Mouse (Mus musculus) midbrain, embryonic 14.5 days (tissue): ENCODE data around the gene Coq8a. TPM values are rescaled to one million over a fixed set of nuclear protein-coding genes. Genes with fewer than 3 reads are reported as not detected.
A peak's percentile ranks its signal among the peaks of the same experiment; 100 is the strongest.

Experiments
- ATAC-seq: fragments of 200-750 bp; cut with Nextera tagmentation; 2 replicates; pipeline ENCODE4 v1.8.0; 2017; ENCODE audit warnings: moderate number of reproducible peaks, moderate library complexity; ENCODE audit not compliant: low FRiP score, low TSS enrichment
- DNase-seq: peaks from one replicate; pipeline ENCODE4 v3.0.0-alpha.2; 2015
- H3K27ac ChIP-seq: fragments of 300-500 bp; sonication (generic); replicated peaks from 2 replicates; pipeline ENCODE4 v1.5.1; 2014; ENCODE audit warnings: mild to moderate bottlenecking, low read depth, low read length, moderate library complexity
- H3K27me3 ChIP-seq: fragments of 300-500 bp; sonication (generic); 2 replicates; pipeline ENCODE4 v1.6.1; 2014; ENCODE audit warnings: low read length, control low read depth, mixed read lengths; ENCODE audit not compliant: control insufficient read depth, insufficient read depth
- H3K36me3 ChIP-seq: fragments of 300-500 bp; sonication (generic); 2 replicates; pipeline ENCODE4 v1.6.1; 2014; ENCODE audit warnings: low read length, control low read depth; ENCODE audit not compliant: control insufficient read depth, insufficient read depth
- H3K4me1 ChIP-seq: fragments of 300-500 bp; sonication (generic); 2 replicates; pipeline ENCODE4 v1.6.1; 2014; ENCODE audit warnings: mild to moderate bottlenecking, antibody characterized with exemption, low read length, control low read depth; ENCODE audit not compliant: control insufficient read depth, insufficient read depth
- H3K4me2 ChIP-seq: fragments of 300-500 bp; sonication (generic); 2 replicates; pipeline ENCODE4 v1.6.1; 2014; ENCODE audit warnings: mild to moderate bottlenecking, low read length, moderate library complexity
- H3K4me3 ChIP-seq: fragments of 300-500 bp; sonication (generic); replicated peaks from 2 replicates; pipeline ENCODE4 v1.5.1; 2014; ENCODE audit warnings: low read depth, low read length
- H3K9ac ChIP-seq: fragments of 300-500 bp; sonication (generic); replicated peaks from 2 replicates; pipeline ENCODE4 v1.6.1; 2014; ENCODE audit warnings: mild to moderate bottlenecking, low read length, moderate library complexity
- H3K9me3 ChIP-seq: fragments of 300-500 bp; sonication (generic); 2 replicates; pipeline ENCODE4 v1.6.1; 2016; ENCODE audit warnings: low read length, control low read depth, mixed read lengths; ENCODE audit not compliant: control insufficient read depth
- WGBS: fragments of 180-500 bp; shearing (Covaris S2); extraction: QIAGEN DNeasy Blood & Tissue Kit; methylation state at CpG from one replicate; pipeline ENCODE4 v1.1.7; 2014; 5-methylcytosine and 5-hydroxymethylcytosine counted together
- polyA plus RNA-seq: library from polyadenylated mRNA; unstranded; fragments of >200 nt; fragmentation: Nextera tagmentation; extraction: Ambion mirVana; gene quantifications from 2 replicates; pipeline ENCODE4 v1.2.1, GENCODE M21; 2014

Coq8a gene
- polyA plus RNA-seq, 1 experiment from 2014 or later = 2.1 TPM

DNA sequence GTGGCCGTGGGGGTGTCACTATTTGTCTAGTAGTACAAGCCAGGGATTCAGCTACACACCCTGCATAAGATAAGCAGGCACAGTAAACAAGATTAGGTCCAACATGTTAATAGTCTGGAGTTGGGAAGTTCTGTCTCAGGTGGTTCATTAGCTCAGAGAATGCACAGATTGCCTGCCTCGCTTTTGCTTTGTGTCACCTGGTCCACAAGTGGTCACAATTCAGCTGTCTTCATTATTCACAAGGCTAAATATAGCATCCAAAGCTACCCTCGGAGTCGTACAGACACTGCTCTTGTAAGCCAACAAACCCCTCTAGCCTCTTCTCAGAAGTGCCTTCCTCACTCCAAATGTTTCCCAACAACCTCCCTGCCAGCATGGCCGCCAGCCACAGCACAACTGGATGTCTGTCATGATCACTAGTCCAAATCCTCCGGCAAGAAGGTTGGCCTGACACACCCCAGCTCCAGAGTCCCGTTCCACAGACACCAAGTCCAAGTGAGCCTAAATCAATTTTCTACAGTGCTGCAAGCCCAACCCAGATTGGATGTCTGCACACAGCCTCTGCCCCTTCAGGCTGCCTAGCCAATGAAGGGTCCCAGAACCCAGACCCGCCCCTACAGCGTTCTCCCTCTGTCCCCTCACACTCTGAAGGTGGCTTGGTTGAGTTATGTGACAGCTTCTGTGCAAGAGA is 4.5 kb downstream of the Coq8a start:
- Histone ChIP-seq H3K27ac (no peak overlapping the region), H3K36me3 (no peaks in the 10 kb centered on the region), H3K9me3 (no peaks in the 10 kb centered on the region), H3K27me3 (peaks cover 2% of the 10 kb centered on the region; the same call in 1 of the 2 replicates), H3K4me3 (peak overlapping the region; percentile 58), H3K9ac (peak overlapping the region; percentile 36; the same call in 1 of the 2 replicates), H3K4me1 (peaks cover 6% of the 10 kb centered on the region), H3K4me2 (peak overlapping the region; percentile 94)
- peak; percentile 13 for DNase-seq
- 28% methylated on average over 9 of the region's 9 CpGs for whole genome bisulfite sequencing
- ATAC-seq = no peak

DNA sequence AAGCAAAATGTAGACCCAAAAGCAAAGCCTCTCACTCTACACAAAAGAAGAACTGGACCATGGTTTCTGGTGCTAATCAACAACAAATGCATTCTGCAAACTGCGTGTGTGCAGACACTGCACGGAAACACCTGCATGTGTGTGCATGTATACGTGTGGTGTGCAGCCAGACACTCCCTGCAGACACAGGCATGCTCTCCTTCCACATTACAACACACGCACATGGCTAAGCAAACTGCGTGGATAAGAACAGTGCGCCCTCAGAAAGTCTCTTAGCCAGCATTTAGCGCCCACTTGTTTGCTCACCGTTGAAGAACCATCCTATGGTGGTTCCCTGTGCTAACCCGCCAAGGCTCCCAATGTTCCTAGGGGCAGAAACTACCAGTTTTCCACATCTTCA is 5.4 kb downstream of the Coq8a start:
- no peak overlapping the region for H3K4me2 ChIP-seq
- no peak overlapping the region for H3K27ac ChIP-seq
- no peak overlapping the region for H3K9ac ChIP-seq
- ATAC-seq (no peak), DNase-seq (no peak)
- H3K27me3 ChIP-seq = peaks cover 2% of the 10 kb centered on the region; the same call in 1 of the 2 replicates
- H3K4me1 ChIP-seq = peaks cover 6% of the 10 kb centered on the region
- H3K4me3 ChIP-seq = no peak overlapping the region
- no peaks in the 10 kb centered on the region for H3K9me3 ChIP-seq
- no peaks in the 10 kb centered on the region for H3K36me3 ChIP-seq
- 92% methylated on average over 9 of the region's 9 CpGs for WGBS

- Histone ChIP-seq H3K27me3 (peaks cover 2% of the 10 kb centered on the region; the same call in 1 of the 2 replicates), H3K4me2 (no peak overlapping the region), H3K4me3 (no peak overlapping the region), H3K9ac (no peak overlapping the region), H3K36me3 (no peaks in the 10 kb centered on the region), H3K9me3 (no peaks in the 10 kb centered on the region), H3K4me1 (peaks cover 6% of the 10 kb centered on the region), H3K27ac (no peak overlapping the region)
- DNase-seq (no peak), ATAC-seq (no peak)
- 84% methylated on average over 8 of the region's 8 CpGs for WGBS
These were observed 5.9 kb downstream of the Coq8a start for GRCm38 (mm10) chr1:180193391-180193935.

DNA sequence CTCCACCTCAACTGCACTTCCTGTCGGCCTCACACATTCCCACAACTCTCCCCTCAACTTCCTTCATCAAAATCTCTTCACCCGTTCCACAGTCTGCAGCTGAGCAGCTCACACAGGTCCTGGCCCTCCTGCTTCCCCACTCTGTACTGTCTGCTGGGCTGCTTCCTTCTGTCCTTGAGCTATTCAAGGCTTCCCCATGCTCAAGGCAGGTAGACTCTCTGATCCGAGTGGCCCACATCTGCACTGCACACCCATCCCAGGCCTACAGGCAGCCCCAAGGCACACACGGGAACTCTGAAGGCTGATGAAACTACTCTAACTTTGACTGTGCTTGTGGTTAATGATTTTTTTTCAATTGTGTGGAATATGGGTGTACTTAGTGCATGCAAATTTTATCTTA is 6.5 kb downstream of the Coq8a start:
- 53% methylated on average over 4 of the region's 4 CpGs for WGBS
- ATAC-seq (no peak), DNase-seq (no peak)
- Histone ChIP-seq H3K4me1 (peaks cover 6% of the 10 kb centered on the region), H3K27ac (no peak overlapping the region), H3K4me3 (no peak overlapping the region), H3K36me3 (no peaks in the 10 kb centered on the region), H3K9me3 (no peaks in the 10 kb centered on the region), H3K27me3 (peaks cover 2% of the 10 kb centered on the region; the same call in 1 of the 2 replicates), H3K4me2 (no peak overlapping the region), H3K9ac (no peak overlapping the region)

DNA sequence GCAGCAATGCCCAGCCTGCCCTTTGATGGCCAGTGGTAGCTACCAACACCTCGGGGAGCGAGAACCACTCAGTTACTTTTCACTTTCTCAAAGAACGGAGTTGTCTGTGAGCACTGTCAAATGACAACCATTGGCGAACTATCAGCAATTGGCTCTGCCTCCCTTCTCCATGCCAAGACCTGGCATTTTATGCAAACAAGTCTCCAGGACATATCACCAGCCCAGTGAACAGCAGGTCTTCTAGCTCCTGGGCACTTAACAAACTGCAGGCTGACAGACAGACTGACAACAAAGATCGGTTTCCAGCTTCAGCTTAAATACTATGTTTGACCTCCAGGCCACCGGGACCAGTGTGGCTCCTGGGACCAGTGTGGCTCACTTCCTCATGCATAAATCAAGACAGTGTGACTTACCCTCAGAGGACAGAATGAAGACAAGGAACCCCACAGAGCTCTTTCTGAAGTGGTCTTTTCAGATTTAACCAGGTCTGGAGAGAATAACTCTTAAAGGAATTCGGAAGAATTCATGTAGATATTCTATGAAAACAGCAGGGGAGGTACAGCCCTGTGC is 7.7 kb downstream of the Coq8a start:
- H3K4me3 ChIP-seq = no peak overlapping the region
- peaks cover 6% of the 10 kb centered on the region for H3K4me1 ChIP-seq
- peaks cover 2% of the 10 kb centered on the region; the same call in 1 of the 2 replicates for H3K27me3 ChIP-seq
- H3K4me2 ChIP-seq = no peak overlapping the region
- 66% methylated on average over 7 of the region's 7 CpGs for WGBS
- no peaks in the 10 kb centered on the region for H3K9me3 ChIP-seq
- no peaks in the 10 kb centered on the region for H3K36me3 ChIP-seq
- ATAC-seq (no peak), DNase-seq (no peak)
- no peak overlapping the region for H3K27ac ChIP-seq
- H3K9ac ChIP-seq = no peak overlapping the region

DNA sequence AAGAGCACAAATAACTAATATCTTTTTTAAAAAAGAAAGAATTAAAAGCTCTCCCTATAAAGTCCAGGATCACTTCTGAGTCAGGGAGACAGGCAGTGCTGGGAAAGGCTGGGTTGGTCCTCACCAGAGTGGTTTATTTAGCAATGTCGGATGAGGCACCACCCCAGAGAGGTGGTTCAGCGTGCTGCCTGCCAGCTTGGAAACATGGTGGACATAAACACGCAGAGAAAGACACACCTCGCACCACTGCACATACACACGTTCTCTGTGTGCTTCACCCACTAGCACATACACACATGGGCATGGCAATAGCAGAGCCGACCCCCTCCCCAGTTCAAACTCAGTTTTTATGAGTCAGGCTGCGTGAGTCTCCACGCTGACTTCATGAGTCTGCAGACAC is 8.3 kb downstream of the Coq8a start:
- Histone ChIP-seq H3K27ac (no peak overlapping the region), H3K27me3 (peaks cover 2% of the 10 kb centered on the region; the same call in 1 of the 2 replicates), H3K4me1 (peaks cover 6% of the 10 kb centered on the region), H3K4me3 (no peak overlapping the region), H3K9ac (no peak overlapping the region), H3K36me3 (no peaks in the 10 kb centered on the region), H3K4me2 (no peak overlapping the region), H3K9me3 (no peaks in the 10 kb centered on the region)
- 85% methylated on average over 8 of the region's 8 CpGs for WGBS
- DNase-seq (no peak), ATAC-seq (no peak)

DNA sequence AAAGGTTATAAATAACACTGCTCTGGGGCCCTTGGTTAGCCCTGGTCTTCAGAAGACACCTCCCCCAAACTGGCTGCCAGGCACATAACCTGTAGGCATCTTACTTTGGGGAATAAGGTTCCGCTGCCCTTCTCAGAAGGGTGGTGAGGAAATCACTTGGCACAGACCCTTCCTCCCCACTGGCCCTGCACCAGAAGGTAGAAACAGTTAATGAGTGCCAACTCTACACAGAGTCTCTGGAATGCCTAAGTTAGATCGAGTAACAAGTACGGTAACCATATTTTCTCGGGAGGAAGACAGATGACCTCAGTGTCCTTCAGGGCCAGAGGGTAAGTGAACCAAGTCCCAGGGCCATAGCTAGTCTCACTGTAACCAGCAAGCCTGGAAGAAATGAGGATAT is 10.5 kb downstream of the Coq8a start:
- Histone ChIP-seq H3K36me3 (no peaks in the 10 kb centered on the region), H3K9ac (no peak overlapping the region), H3K4me3 (no peak overlapping the region), H3K27me3 (no peaks in the 10 kb centered on the region), H3K4me2 (no peak overlapping the region), H3K4me1 (no peaks in the 10 kb centered on the region), H3K27ac (no peak overlapping the region), H3K9me3 (no peaks in the 10 kb centered on the region)
- 91% methylated on average over 4 of the region's 4 CpGs for WGBS
- ATAC-seq = no peak
- no peak for DNase-seq

DNA sequence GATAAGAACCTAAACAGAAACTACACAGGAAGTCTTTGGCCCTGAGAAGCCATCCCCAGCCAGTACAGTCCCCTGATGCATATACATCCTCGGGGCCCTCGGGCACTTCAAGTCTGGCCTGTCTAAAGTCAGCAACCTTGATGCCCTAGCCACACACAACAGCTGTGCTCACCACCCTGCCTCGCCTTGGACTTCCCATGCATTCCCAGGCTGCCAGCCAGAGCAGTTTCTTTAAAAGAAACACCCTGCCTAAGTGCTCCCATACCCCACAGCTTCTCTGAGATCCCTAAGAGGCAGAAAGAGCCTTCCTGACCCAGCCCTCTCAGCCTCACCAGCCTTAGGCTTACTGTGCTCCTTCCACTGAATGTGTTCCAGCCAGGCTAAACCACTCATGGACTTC is 13.0 kb downstream of the Coq8a start:
- Histone ChIP-seq H3K9ac (no peak overlapping the region), H3K4me1 (no peaks in the 10 kb centered on the region), H3K4me2 (no peak overlapping the region), H3K36me3 (no peaks in the 10 kb centered on the region), H3K27me3 (no peaks in the 10 kb centered on the region), H3K27ac (no peak overlapping the region), H3K4me3 (no peak overlapping the region), H3K9me3 (no peaks in the 10 kb centered on the region)
- DNase-seq = no peak
- WGBS = 83% methylated on average over 3 of the region's 3 CpGs
- no peak for ATAC-seq

DNA sequence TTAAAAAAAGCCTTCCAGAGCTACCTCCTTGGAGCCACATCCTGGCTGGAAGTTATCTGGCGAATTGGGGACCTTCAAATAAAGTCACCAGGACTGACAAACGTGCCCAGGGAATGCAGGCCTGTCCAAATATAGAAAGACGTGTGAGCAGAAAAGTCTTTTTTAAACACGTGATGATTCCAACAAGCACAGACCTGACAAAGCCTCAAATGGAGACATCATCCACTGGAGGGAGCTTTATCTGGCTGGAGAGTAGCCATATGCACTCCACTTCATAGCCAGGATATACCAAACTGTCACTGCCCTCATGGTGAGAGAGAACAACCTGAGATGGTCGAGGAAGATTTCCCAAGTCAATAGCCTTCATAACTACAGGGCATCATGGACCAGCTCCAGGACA is 13.5 kb downstream of the Coq8a start:
- WGBS = 58% methylated on average over 5 of the region's 5 CpGs
- DNase-seq = no peak

More for the DNA sequence above, 13.5 kb downstream of the Coq8a start:
- Histone ChIP-seq H3K4me3 (no peak overlapping the region), H3K27me3 (no peaks in the 10 kb centered on the region), H3K27ac (no peak overlapping the region), H3K4me1 (no peaks in the 10 kb centered on the region), H3K4me2 (no peak overlapping the region), H3K9me3 (no peaks in the 10 kb centered on the region), H3K9ac (no peak overlapping the region), H3K36me3 (no peaks in the 10 kb centered on the region)
- no peak for ATAC-seq
